Mouse (Mus musculus) MEL (cell line): Measurements from ENCODE around the gene B430306N03Rik. TPM values are rescaled to one million over a fixed set of nuclear protein-coding genes. Genes with fewer than 3 reads are reported as not detected.
A peak's percentile ranks its signal among the peaks of the same experiment; 100 is the strongest.

Source experiments
- DNase-seq: peaks from one replicate; pipeline ENCODE4 v3.0.0; 2011; ENCODE audit warnings: low read depth, low spot score
- H3K27ac ChIP-seq: 2 replicates; pipeline ENCODE4 v1.5.1; 2012; ENCODE audit warnings: low read depth, mild to moderate bottlenecking, control low read depth, low read length, moderate library complexity; ENCODE audit not compliant: control insufficient read depth
- H3K27me3 ChIP-seq, 2 experiments: fragments of 150-350 bp in 1 of 2; sonication (generic) in 1 of 2; 2 replicates each; pipeline ENCODE4 v1.6.1; 2012; ENCODE audit warnings: low read length in 2 of 2, mild to moderate bottlenecking in 2 of 2, improper control_type of control experiment in 1 of 2, moderate library complexity in 1 of 2; ENCODE audit not compliant: insufficient read depth in 2 of 2, control insufficient read depth in 1 of 2
- H3K36me3 ChIP-seq, 2 experiments: 2 replicates each; pipeline ENCODE4 v1.6.1; 2012 to 2014; ENCODE audit warnings: low read length in 2 of 2, improper control_type of control experiment in 1 of 2, inconsistent platforms in 1 of 2, mild to moderate bottlenecking in 1 of 2; ENCODE audit not compliant: insufficient read depth in 2 of 2, control insufficient read depth in 1 of 2
- H3K4me1 ChIP-seq, 2 experiments: fragments of 150-350 bp in 1 of 2; sonication (generic) in 1 of 2; 2 replicates each; pipeline ENCODE4 v1.6.1; 2012; ENCODE audit warnings: low read length in 2 of 2, improper control_type of control experiment in 1 of 2, mild to moderate bottlenecking in 1 of 2; ENCODE audit not compliant: insufficient read depth in 2 of 2, control insufficient read depth in 1 of 2
- H3K4me3 ChIP-seq, 2 experiments: fragments of 150-350 bp in 1 of 2; sonication (generic) in 1 of 2; 2 replicates each; pipeline ENCODE4 v1.5.1; 2012; ENCODE audit warnings: low read depth in 2 of 2, low read length in 2 of 2, mild to moderate bottlenecking in 2 of 2, moderate library complexity in 2 of 2, control low read depth in 1 of 2, improper control_type of control experiment in 1 of 2; ENCODE audit not compliant: control insufficient read depth in 1 of 2, insufficient read depth in 1 of 2
- H3K79me2 ChIP-seq: 2 replicates; pipeline ENCODE4 v1.6.1; 2012; ENCODE audit warnings: mild to moderate bottlenecking, low read length, moderate library complexity; ENCODE audit not compliant: control insufficient read depth, poor library complexity, insufficient read depth
- H3K9ac ChIP-seq: 2 replicates; pipeline ENCODE4 v1.6.1; 2012; ENCODE audit warnings: low read depth, mild to moderate bottlenecking, control low read depth, low read length, moderate library complexity; ENCODE audit not compliant: control insufficient read depth, poor library complexity, severe bottlenecking
- H3K9me3 ChIP-seq: fragments of 150-350 bp; sonication (generic); replicated peaks from 2 replicates; pipeline ENCODE4 v1.6.1; 2012; ENCODE audit warnings: mild to moderate bottlenecking, low read length, improper control_type of control experiment, moderate library complexity; ENCODE audit not compliant: insufficient read depth
- E2F4 ChIP-seq: IDR thresholded peaks from 2 replicates; pipeline ENCODE4 v1.6.1; 2011; ENCODE audit warnings: low read depth, low read length, improper control_type of control experiment, borderline replicate concordance
- EP300 ChIP-seq, 2 experiments: IDR thresholded peaks; 2 replicates each; pipeline ENCODE4 v1.6.1; 2011; ENCODE audit warnings: improper control_type of control experiment in 2 of 2, low read length in 2 of 2, low read depth in 1 of 2, mild to moderate bottlenecking in 1 of 2
- ETS1 ChIP-seq: IDR thresholded peaks from 2 replicates; pipeline ENCODE4 v1.6.1; 2012; ENCODE audit warnings: low read depth, mild to moderate bottlenecking, inconsistent platforms, low read length, improper control_type of control experiment, moderate library complexity
- GATA1 ChIP-seq: IDR thresholded peaks from 2 replicates; pipeline ENCODE4 v1.6.1; 2011; ENCODE audit warnings: low read depth, low read length, improper control_type of control experiment
- KAT2A ChIP-seq: conservative IDR thresholded peaks from 2 replicates; pipeline ENCODE4 v1.6.1; 2012; ENCODE audit warnings: low read depth, low read length, improper control_type of control experiment, inconsistent platforms
- MAX ChIP-seq: IDR thresholded peaks from 2 replicates; pipeline ENCODE4 v1.6.1; 2011; ENCODE audit warnings: low read length, improper control_type of control experiment
- MAZ ChIP-seq: IDR thresholded peaks from 2 replicates; pipeline ENCODE4 v1.6.1; 2012; ENCODE audit warnings: low read depth, mild to moderate bottlenecking, inconsistent platforms, low read length, improper control_type of control experiment
- MXI1 ChIP-seq: IDR thresholded peaks from 2 replicates; pipeline ENCODE4 v1.6.1; 2011; ENCODE audit warnings: mild to moderate bottlenecking, low read depth, low read length, improper control_type of control experiment
- MYB ChIP-seq: IDR thresholded peaks from 2 replicates; pipeline ENCODE4 v1.6.1; 2011; ENCODE audit warnings: mild to moderate bottlenecking, low read depth, low read length, improper control_type of control experiment
- MYC ChIP-seq: IDR thresholded peaks from 2 replicates; pipeline ENCODE4 v1.6.1; 2011; ENCODE audit warnings: low read depth, mild to moderate bottlenecking, low read length, improper control_type of control experiment, moderate library complexity
- NELFE ChIP-seq: IDR thresholded peaks from 2 replicates; pipeline ENCODE4 v1.6.1; 2011; ENCODE audit warnings: low read depth, low read length, improper control_type of control experiment
- POLR2AphosphoS5 ChIP-seq: IDR thresholded peaks from 2 replicates; pipeline ENCODE4 v1.6.1; 2012; ENCODE audit warnings: low read depth, borderline replicate concordance, mild to moderate bottlenecking, inconsistent platforms, low read length, moderate library complexity, mixed read lengths
- RCOR1 ChIP-seq: IDR thresholded peaks from 2 replicates; pipeline ENCODE4 v1.6.1; 2012; ENCODE audit warnings: low read depth, mild to moderate bottlenecking, inconsistent platforms, low read length, improper control_type of control experiment
- TBP ChIP-seq: IDR thresholded peaks from 2 replicates; pipeline ENCODE4 v1.8.0; 2011; ENCODE audit warnings: low read depth, low read length, improper control_type of control experiment
- TCF12 ChIP-seq: IDR thresholded peaks from 2 replicates; pipeline ENCODE4 v1.6.1; 2014; ENCODE audit warnings: low read depth, mild to moderate bottlenecking, inconsistent platforms, low read length, improper control_type of control experiment, moderate library complexity
- UBTF ChIP-seq: IDR thresholded peaks from 2 replicates; pipeline ENCODE4 v1.6.1; 2012; ENCODE audit warnings: low read depth, mild to moderate bottlenecking, inconsistent platforms, low read length, improper control_type of control experiment, moderate library complexity, borderline replicate concordance; ENCODE audit not compliant: insufficient read depth
- USF2 ChIP-seq, 2 experiments: IDR thresholded peaks; 2 replicates each; pipeline ENCODE4 v1.6.1; 2011 to 2012; ENCODE audit warnings: improper control_type of control experiment in 2 of 2, low read length in 2 of 2, borderline replicate concordance in 1 of 2, inconsistent platforms in 1 of 2, low read depth in 1 of 2, mild to moderate bottlenecking in 1 of 2; ENCODE audit not compliant: insufficient read depth in 1 of 2
- ZC3H11A ChIP-seq: IDR thresholded peaks from 2 replicates; pipeline ENCODE4 v1.6.1; 2012; ENCODE audit warnings: low read depth, mild to moderate bottlenecking, inconsistent platforms, low read length, improper control_type of control experiment
- ZMIZ1 ChIP-seq: IDR thresholded peaks from 2 replicates; pipeline ENCODE4 v1.6.1; 2012; ENCODE audit warnings: low read depth, mild to moderate bottlenecking, inconsistent platforms, low read length, improper control_type of control experiment, moderate library complexity
- polyA plus RNA-seq, 2 experiments: library from polyadenylated mRNA; stranded (reverse) in 1 of 2; unstranded in 1 of 2; fragments of >175 nt in 1 of 2; fragments of >200 nt in 1 of 2; gene quantifications; 2 replicates each; pipeline versions ENCODE4 v1.2.1 to v1.2.4; 2012; ENCODE audit warnings: low replicate concordance in 2 of 2, low read depth in 1 of 2; ENCODE audit not compliant: insufficient read length in 2 of 2, insufficient read depth in 1 of 2, missing spikeins in 1 of 2
- total RNA-seq: library from RNA; depleted of rRNA; stranded (reverse); fragments of 300-350 nt; gene quantifications from 2 replicates; pipeline ENCODE4 v1.2.3, GENCODE M21; 2012

The B430306N03Rik gene
- total and polyA plus RNA-seq, 3 experiments, result 0.19 to 0.68 TPM; not detected in 1

DNA sequence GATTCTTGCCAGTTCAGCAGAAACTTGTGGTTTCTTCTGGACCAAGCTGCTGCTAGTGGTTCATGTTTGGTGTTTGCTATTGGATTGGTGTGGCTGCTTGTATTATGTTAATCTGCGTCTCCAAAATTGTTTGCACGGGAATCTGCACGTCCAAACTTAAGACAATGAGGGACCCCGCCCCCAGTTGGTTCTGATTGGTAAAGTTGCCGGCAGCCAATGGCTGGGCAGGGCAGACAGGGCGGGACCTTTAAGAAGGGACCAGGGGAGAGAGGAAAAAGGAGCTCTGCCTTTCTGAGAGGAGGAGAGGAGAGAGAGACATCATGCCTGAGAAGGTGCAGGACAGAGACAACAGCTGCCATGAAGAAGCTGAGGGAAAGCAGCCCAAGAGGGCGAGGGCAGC is 40.2 kb upstream of the B430306N03Rik start:
- Histone ChIP-seq H3K9ac (no peak overlapping the region), H3K9me3 (no peaks in the 10 kb centered on the region), H3K27me3 (no peaks in the 10 kb centered on the region), H3K36me3 (peaks cover 0 to 45% of the 10 kb centered on the region in 2 experiments; a peak in 2 of 4 replicates), H3K27ac (no peak overlapping the region), H3K4me3 (no peak overlapping the region), H3K79me2 (no peaks in the 10 kb centered on the region), H3K4me1 (peaks cover 21 to 45% of the 10 kb centered on the region in 2 experiments)
- TF ChIP-seq KAT2A (no peak), USF2 (IDR thresholded peaks at IDR 0.05; ENCODE audit: borderline replicate concordance in 1 of 2, insufficient read depth in 1 of 2, low read depth in 1 of 2, low read length in 2 of 2) (no peak), MYC (no peak), NELFE (no peak), ZC3H11A (no peak)
- DNase-seq, result no peak

GRCm38 (mm10) chr17:48278381-48278780 is 37.6 kb upstream of the B430306N03Rik start:
- H3K4me1 ChIP-seq, result peaks cover 23 to 37% of the 10 kb centered on the region in 2 experiments
- H3K27ac ChIP-seq, result peak overlapping the region; percentile 62

DNA sequence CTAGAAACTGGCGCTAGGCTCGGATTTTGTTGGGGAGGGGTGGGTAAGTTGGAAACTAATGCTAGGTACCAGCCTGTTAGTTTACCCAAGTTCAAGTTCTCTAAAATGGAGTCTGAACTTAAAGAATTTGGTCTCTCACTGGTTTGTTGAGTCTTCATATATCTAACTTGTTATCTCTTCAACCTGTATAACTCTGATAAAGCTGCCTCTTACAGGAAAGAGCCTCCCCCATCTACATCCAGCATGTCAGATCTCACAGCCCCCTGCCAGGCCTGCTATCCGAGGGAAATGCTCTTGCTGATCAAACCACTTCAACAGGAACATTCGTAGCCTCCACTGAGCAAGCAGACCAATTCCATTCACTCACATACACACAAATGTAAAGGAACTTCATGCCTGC is 36.9 kb upstream of the B430306N03Rik start:
- Histone ChIP-seq H3K4me3 (peak overlapping the region in 1 of 2 experiments; percentile 41; a peak in 1 of 4 replicates), H3K4me1 (peaks cover 20 to 33% of the 10 kb centered on the region in 2 experiments), H3K27me3 (no peaks in the 10 kb centered on the region), H3K79me2 (no peaks in the 10 kb centered on the region), H3K36me3 (peaks cover 0 to 22% of the 10 kb centered on the region in 2 experiments; a peak in 2 of 4 replicates), H3K27ac (peak overlapping the region; percentile 62), H3K9me3 (no peaks in the 10 kb centered on the region), H3K9ac (peak overlapping the region; percentile 18; the same call in 1 of the 2 replicates)
- DNase-seq, result peak; percentile 65
- TF ChIP-seq GATA1 (peak; percentile 86), USF2 (IDR thresholded peaks at IDR 0.05; ENCODE audit: borderline replicate concordance in 1 of 2, insufficient read depth in 1 of 2, low read depth in 1 of 2, low read length in 2 of 2) (no peak), MAX (no peak), TBP (0 out of 2 replicates have a peak, but pooled peaks have one; percentile 34), MAZ (0 out of 2 replicates have a peak, but pooled peaks have one; percentile 26), UBTF (0 out of 2 replicates have a peak, but pooled peaks have one; percentile 35), RCOR1 (peak; percentile 44; the same call in 1 of the 2 replicates), POLR2AphosphoS5 (no peak), E2F4 (no peak), ZMIZ1 (no peak), EP300 (IDR thresholded peaks at IDR 0.05; ENCODE audit: low read depth in 1 of 2, low read length in 2 of 2) (peak; percentile 77 to 78), TCF12 (peak; percentile 85), MXI1 (peak; percentile 40; the same call in 1 of the 2 replicates)

More at GRCm38 (mm10) chr17:48278381-48278780, 37.6 kb upstream of the B430306N03Rik start:
- peak overlapping the region in 1 of 2 experiments; percentile 41; a peak in 1 of 4 replicates for H3K4me3 ChIP-seq
- no peak overlapping the region for H3K9ac ChIP-seq
- no peaks in the 10 kb centered on the region for H3K27me3 ChIP-seq
- H3K79me2 ChIP-seq, result no peaks in the 10 kb centered on the region
- no peaks in the 10 kb centered on the region for H3K9me3 ChIP-seq
- H3K36me3 ChIP-seq, result peaks cover 0 to 27% of the 10 kb centered on the region in 2 experiments; a peak in 2 of 4 replicates
- peak; percentile 58 for DNase-seq
- TF ChIP-seq ETS1 (peak; percentile 87), MYB (no peak), EP300 (IDR thresholded peaks at IDR 0.05; ENCODE audit: low read depth in 1 of 2, low read length in 2 of 2) (no peak)
- TF ChIP-seq, all 39 proteins: peak for 1
